Mouse (Mus musculus) limb, embryonic 14.5 days (tissue): ENCODE data around the gene Zdhhc5. TPM values are rescaled to one million over a fixed set of nuclear protein-coding genes. Genes with fewer than 3 reads are reported as not detected.
A peak's percentile ranks its signal among the peaks of the same experiment; 100 is the strongest.
"Not testable (repeated sequence)": the region's sequence is repeated elsewhere in the genome, so short reads cannot be mapped to it uniquely, and the experiment has no call there.

Experiments used
- ATAC-seq: fragments of 200-750 bp; cut with Nextera tagmentation; 2 replicates; pipeline ENCODE4 v1.8.0; 2017; ENCODE audit warnings: low read depth, moderate number of reproducible peaks, moderate TSS enrichment; ENCODE audit not compliant: low FRiP score
- DNase-seq: peaks from one replicate; pipeline ENCODE4 v3.0.0-alpha.2; 2015; ENCODE audit warnings: low spot score
- H3K27ac ChIP-seq: fragments of 300-500 bp; sonication (generic); replicated peaks from 2 replicates; pipeline ENCODE4 v1.5.1; 2014; ENCODE audit warnings: low read depth, mild to moderate bottlenecking, low read length, moderate library complexity, mixed read lengths
- H3K27me3 ChIP-seq: fragments of 300-500 bp; sonication (generic); 2 replicates; pipeline ENCODE4 v1.6.1; 2014; ENCODE audit warnings: low read length, mixed read lengths; ENCODE audit not compliant: control insufficient read depth, insufficient read depth
- H3K36me3 ChIP-seq: fragments of 300-500 bp; sonication (generic); 2 replicates; pipeline ENCODE4 v1.6.1; 2014; ENCODE audit warnings: mild to moderate bottlenecking, low read length, moderate library complexity, mixed read lengths; ENCODE audit not compliant: control insufficient read depth, insufficient read depth
- H3K4me1 ChIP-seq: fragments of 300-500 bp; sonication (generic); 2 replicates; pipeline ENCODE4 v1.6.1; 2014; ENCODE audit warnings: antibody characterized with exemption, low read length, mixed read lengths; ENCODE audit not compliant: control insufficient read depth, insufficient read depth
- H3K4me2 ChIP-seq: fragments of 300-500 bp; sonication (generic); replicated peaks from 2 replicates; pipeline ENCODE4 v1.6.1; 2014; ENCODE audit warnings: low read depth, mild to moderate bottlenecking, low read length, moderate library complexity; ENCODE audit not compliant: severe bottlenecking
- H3K4me3 ChIP-seq: fragments of 300-500 bp; sonication (generic); replicated peaks from 2 replicates; pipeline ENCODE4 v1.5.1; 2014; ENCODE audit warnings: low read length
- H3K9ac ChIP-seq: fragments of 300-500 bp; sonication (generic); 2 replicates; pipeline ENCODE4 v1.6.1; 2014; ENCODE audit warnings: mild to moderate bottlenecking, low read depth, low read length, moderate library complexity; ENCODE audit not compliant: severe bottlenecking
- H3K9me3 ChIP-seq: fragments of 300-500 bp; sonication (generic); 2 replicates; pipeline ENCODE4 v1.6.1; 2016; ENCODE audit warnings: low read length; ENCODE audit not compliant: control insufficient read depth
- POLR2A ChIP-seq: fragments of 200-500 bp; IDR thresholded peaks from 2 replicates; pipeline ENCODE4 v1.8.0; 2012; ENCODE audit warnings: inconsistent platforms, mild to moderate bottlenecking, moderate library complexity, borderline replicate concordance; ENCODE audit not compliant: insufficient read depth, insufficient read length; ENCODE audit errors: extremely low read depth
- WGBS: fragments of 180-500 bp; shearing (Covaris S2); extraction: QIAGEN DNeasy Blood & Tissue Kit; methylation state at CpG from one replicate; pipeline ENCODE4 v1.1.7; 2014; 5-methylcytosine and 5-hydroxymethylcytosine counted together
- polyA plus RNA-seq, 2 experiments: library from polyadenylated mRNA; depleted of rRNA in 1 of 2; stranded (reverse) in 1 of 2; unstranded in 1 of 2; fragments of >200 nt; fragmentation: Nextera tagmentation in 1 of 2; extraction: Ambion mirVana in 1 of 2; gene quantifications; 2 replicates each; pipeline versions ENCODE4 v1.2.1 to v1.2.3; 2012 to 2014

Gene Zdhhc5
- polyA plus RNA-seq, 2 experiments, result 36.5 to 46.6 TPM

- no peak for TF ChIP-seq POLR2A
- ATAC-seq (no peak), DNase-seq (no peak)
- 57% methylated on average over 1 of the region's 1 CpGs for WGBS
- Histone ChIP-seq H3K27ac (no peak overlapping the region), H3K4me1 (peaks cover 24% of the 10 kb centered on the region), H3K36me3 (no peaks in the 10 kb centered on the region), H3K9me3 (no peaks in the 10 kb centered on the region), H3K4me3 (no peak overlapping the region), H3K4me2 (no peak overlapping the region), H3K27me3 (no peaks in the 10 kb centered on the region), H3K9ac (no peak overlapping the region)
Observed at GRCm38 (mm10) chr2:84732394-84732793, 17.4 kb upstream of the Zdhhc5 start.

GRCm38 (mm10) chr2:84731206-84731605, 16.2 kb upstream of the Zdhhc5 start:
- TF ChIP-seq POLR2A, result no peak
- Histone ChIP-seq H3K9ac (no peak overlapping the region), H3K9me3 (no peaks in the 10 kb centered on the region), H3K4me3 (no peak overlapping the region), H3K27ac (no peak overlapping the region), H3K36me3 (no peaks in the 10 kb centered on the region), H3K4me1 (peaks cover 15% of the 10 kb centered on the region), H3K27me3 (no peaks in the 10 kb centered on the region), H3K4me2 (no peak overlapping the region)
- ATAC-seq (no peak), DNase-seq (no peak)
- 78% methylated on average over 3 of the region's 3 CpGs for WGBS

DNA sequence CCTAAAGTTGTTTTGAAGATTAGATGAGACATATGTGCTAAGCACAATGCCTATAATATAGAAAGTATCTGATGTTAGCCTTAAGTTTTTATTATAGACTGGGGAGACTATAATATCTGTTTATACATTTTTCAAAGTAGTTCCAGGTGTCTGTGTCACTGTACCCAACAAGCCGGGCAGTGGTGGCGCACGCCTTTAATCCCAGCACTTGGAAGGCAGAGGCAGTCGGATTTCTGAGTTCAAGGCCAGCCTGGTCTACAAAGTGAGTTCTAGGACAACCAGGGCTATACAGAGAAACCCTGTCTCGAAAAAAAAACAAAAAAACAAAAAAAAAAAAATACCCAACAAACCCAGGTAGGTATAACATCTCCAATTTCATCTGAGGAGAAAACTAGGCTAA, 13.2 kb upstream of the Zdhhc5 start:
- not testable (repeated sequence) for H3K27me3 ChIP-seq, DNase-seq, H3K9me3 ChIP-seq, ATAC-seq, H3K9ac ChIP-seq, H3K4me3 ChIP-seq, H3K4me1 ChIP-seq, H3K27ac ChIP-seq, H3K4me2 ChIP-seq
- 74% methylated on average over 5 of the region's 5 CpGs for WGBS
- peaks cover 18% of the 10 kb centered on the region for H3K36me3 ChIP-seq

- WGBS, result 0% methylated on average over 39 of the region's 39 CpGs
- TF ChIP-seq POLR2A, result peak; percentile 83; the same call in 1 of the 2 replicates
- DNase-seq (peak; percentile 99), ATAC-seq (peak; percentile 97)
- peak within 1 kb of the TSS; percentile 60 for H3K9ac ChIP-seq
- H3K4me2 ChIP-seq, result peak within 1 kb of the TSS; percentile 80
- peak within 1 kb of the TSS; percentile 82 for H3K27ac ChIP-seq
- H3K4me1 ChIP-seq, result peaks cover 10% of the 10 kb centered on the region; the same call in 1 of the 2 replicates
- H3K4me3 ChIP-seq, result peak within 1 kb of the TSS; percentile 60
- H3K27me3 ChIP-seq, result no peaks in the 10 kb centered on the region
- H3K36me3 ChIP-seq, result peaks cover 18% of the 10 kb centered on the region
- H3K9me3 ChIP-seq, result no peaks in the 10 kb centered on the region
Observed at GRCm38 (mm10) chr2:84727172-84727858, 12.3 kb upstream of the Zdhhc5 start, which contains the start of gene Clp1. Gene Clp1 (minus strand): TSS chr2:84727350.

GRCm38 (mm10) chr2:84726716-84727115, 11.7 kb upstream of the Zdhhc5 start:
- Histone ChIP-seq H3K9me3 (no peaks in the 10 kb centered on the region), H3K9ac (peak overlapping the region; percentile 60), H3K4me2 (peak overlapping the region; percentile 80), H3K4me1 (peaks cover 10% of the 10 kb centered on the region; the same call in 1 of the 2 replicates), H3K4me3 (peak overlapping the region; percentile 60), H3K36me3 (peaks cover 18% of the 10 kb centered on the region), H3K27ac (no peak overlapping the region), H3K27me3 (no peaks in the 10 kb centered on the region)
- DNase-seq (no peak), ATAC-seq (no peak)
- TF ChIP-seq POLR2A, result no peak
- WGBS, result 2% methylated on average over 9 of the region's 9 CpGs
